Mouse (Mus musculus): ENCODE results near the gene Cry1. TPM values are rescaled to one million over a fixed set of nuclear protein-coding genes. Genes with fewer than 3 reads are reported as not detected.

Gene Cry1
- 13.2 and 32.8 TPM in 2 replicates for polyA plus RNA-seq (2012; ENCODE audit: low replicate concordance)

DNA sequence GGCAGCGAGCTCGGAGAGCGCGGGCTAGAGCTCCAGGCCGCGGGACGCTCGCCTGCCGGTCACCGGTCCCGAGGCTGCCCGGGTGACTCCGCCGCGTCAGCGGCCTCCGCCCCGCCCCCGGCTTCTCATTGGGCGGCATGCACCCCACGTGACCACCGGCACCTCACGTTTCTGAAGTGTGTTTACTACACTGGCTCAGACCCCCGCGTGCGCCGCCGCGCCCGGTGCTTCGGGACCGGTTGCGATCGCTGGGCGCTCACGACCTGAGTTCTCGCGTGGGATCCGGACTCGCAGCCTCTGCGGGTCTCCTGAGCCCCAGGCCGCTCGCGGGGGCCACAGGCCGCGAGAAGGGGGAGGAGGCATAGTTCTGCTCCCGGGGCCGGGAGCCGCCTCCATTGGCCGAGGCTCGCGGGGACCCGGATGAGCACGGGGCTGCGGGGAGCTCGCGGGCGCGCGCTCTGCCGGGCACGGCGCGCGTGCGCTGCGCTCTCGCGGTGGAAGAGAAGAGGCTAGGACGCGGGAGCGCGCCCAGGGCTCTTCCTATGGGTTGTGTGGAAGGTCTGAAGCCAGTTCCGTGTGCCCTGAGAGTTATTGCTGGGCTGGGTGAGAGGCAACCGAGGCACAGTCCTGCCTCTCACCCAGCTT, at the start of gene Cry1:
Gene Cry1 (minus strand): TSS at position 101 of the 645 bp plus-strand sequence.

DNA sequence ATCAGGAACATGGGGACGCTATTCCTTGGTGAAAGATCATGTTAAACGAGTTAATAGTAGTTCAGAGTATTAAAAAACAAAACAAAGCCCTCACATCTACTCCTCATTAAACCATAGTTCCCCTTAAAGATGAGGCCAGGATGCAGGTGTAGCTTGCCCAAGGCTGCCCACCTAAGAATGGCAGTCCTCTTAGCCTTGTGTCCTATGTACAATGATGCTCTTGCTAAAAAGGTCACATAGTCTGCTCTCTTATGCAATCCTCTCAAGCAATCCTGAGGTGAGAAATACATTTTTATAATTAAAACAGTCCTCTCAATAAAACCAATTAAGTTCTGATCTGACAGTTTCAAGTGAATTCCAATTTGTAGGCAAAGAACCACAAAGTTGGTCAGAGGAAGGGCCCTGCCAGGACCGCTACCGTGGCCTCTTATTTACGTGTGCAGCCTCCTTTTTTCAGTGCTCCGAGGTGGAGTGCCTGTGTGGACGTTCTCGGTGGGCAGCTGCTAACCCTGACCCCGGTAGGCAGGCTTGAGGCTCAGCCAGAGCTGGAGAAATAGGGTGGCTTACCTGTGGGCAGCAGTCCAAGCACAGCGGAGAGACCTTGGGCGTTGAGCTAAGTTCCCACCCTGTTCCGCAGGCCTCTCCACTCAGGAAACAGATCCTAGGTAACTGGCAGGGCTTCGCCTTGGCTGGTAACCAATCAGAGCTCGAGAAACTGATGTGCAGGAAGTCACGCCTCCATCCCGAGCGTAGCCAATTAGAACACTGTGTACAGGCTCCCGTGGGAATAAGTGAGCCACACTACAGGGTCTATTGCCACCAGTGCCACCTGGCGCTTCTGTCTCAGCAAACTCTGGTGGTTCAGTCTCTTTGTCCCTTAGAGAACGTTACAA, 57.2 kb downstream of the Cry1 start, which contains the start of gene Mterf2:
Gene Mterf2 (minus strand): TSS at position 633 of the 893 bp plus-strand sequence.

DNA sequence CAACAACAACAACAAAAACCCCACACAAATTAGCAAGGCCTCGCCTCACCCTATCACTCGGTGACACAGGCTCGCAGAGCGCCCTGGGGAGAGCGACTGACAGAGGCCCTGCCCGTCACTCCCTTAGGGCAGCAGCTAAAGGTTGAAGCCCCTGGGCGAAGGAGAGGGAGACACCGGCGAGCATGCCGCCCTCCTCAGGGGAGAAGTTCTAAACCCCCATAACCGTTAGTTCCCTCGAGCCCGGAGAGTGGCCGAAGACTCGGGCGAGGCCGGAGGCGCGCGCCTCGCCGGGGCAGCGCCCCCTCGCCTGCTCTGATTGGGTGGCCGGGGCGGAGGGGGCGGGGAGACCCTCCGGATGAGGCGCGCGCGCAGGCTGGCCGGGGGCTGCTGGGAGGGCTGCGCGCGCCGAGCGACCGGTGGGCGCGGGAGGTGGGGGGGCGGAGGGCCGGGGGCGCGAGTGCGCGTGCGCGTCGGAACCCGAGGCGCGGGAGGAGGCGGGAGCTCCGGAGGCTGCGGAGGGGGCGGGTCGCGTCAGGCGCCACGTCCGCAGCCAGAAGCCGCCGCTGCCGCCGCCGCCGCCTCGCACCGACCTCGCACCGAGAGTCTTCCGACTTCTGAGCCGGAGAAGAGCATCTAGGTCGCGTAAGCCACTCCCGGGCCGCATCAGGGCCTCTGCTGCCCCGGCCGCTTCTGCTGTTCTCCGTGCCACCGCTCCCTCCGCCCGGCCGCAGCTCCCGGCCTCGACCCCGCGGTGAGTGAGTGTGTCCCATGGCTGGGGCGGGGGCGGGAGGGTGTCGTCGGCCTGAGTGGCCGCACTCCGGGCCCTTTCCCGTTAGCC, 82.4 kb downstream of the Cry1 start, which contains the start of the genes Fhl4 and Tmem263:
Gene Fhl4 (minus strand): TSS at position 249 of the 838 bp plus-strand sequence.
Gene Tmem263 (plus strand): TSS at position 381 of the 838 bp plus-strand sequence.

Other genes with a start within 250 kb of the Cry1 start
- 0.07 and 0.18 TPM in 2 replicates for gene Fhl4, start 82.6 kb downstream of the Cry1 start, polyA plus RNA-seq (2012; ENCODE audit: low replicate concordance)
- gene Tmem263, start 82.4 kb downstream of the Cry1 start, polyA plus RNA-seq (2012; ENCODE audit: low replicate concordance) = 18.3 and 25.8 TPM in 2 replicates
- gene Mterf2, start 57.0 kb downstream of the Cry1 start, polyA plus RNA-seq (2012; ENCODE audit: low replicate concordance) = 0.85 and 2.2 TPM in 2 replicates
- gene Btbd11, start 201.8 kb upstream of the Cry1 start, polyA plus RNA-seq (2012; ENCODE audit: low replicate concordance) = 3.4 and 10.4 TPM in 2 replicates

Data from hematopoietic multipotent progenitor cell, adult 10-12 weeks (in vitro differentiated cells).